Mouse (Mus musculus): ENCODE data around the gene Tfap4.
"Not testable (repeated sequence)": the region's sequence is repeated elsewhere in the genome, so short reads cannot be mapped to it uniquely, and the experiment has no call there.

The Tfap4 gene

DNA sequence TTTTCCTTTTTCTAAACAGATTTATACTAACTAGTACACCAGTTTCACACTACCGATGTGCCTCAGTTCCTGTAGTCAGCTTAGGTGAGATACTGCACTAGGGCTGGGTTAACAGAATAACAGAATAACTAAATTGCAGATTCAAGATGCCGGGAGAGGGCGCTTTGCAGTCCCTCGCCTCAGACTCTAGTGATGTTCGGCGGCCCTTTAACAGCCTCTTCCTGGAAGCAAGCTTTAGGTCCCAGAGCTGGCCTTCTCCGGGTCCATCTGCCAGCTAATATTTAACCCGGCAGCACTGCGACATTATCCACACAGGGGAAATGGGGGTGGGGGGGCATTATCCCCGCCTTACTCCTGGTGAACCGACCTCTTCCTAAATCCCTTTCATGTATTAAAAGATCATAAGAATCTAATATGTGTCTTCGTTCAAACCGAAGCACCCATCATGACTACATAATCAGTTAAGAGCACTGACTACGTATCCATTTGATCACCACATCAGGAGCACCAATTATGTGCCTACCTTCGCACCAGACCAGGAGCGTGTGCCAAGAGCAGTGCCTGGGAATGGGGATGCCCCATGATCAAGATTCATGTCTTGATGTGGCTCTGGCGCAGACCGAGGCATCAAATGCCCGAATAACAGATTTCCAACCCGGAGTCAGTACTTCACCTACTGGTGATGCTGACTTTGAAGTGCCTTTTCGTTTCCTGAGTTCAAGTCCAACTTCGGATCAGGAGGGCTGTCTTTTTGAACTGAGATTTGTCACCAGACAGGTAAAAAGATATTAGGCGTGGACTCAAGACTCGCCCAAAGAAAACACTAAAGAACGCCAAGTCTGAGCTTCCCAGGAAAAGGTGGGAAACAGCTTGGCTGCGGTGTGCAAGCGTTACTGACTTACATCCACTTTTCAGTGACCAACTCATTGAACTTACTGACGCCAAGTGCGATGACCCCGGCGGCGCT, 33.5 kb upstream of the Tfap4 start:
- DNase-seq (ENCODE audit: low spot score in 2 of 2), result peak in 1 of 2 experiments; percentile 61

GRCm38 (mm10) chr16:4590236-4590635, 30.6 kb upstream of the Tfap4 start:
- no peak for DNase-seq (ENCODE audit: low spot score in 2 of 2)

- DNase-seq (ENCODE audit: low spot score in 2 of 2), result no peak
These were observed 28.0 kb upstream of the Tfap4 start for GRCm38 (mm10) chr16:4587516-4588210.

DNA sequence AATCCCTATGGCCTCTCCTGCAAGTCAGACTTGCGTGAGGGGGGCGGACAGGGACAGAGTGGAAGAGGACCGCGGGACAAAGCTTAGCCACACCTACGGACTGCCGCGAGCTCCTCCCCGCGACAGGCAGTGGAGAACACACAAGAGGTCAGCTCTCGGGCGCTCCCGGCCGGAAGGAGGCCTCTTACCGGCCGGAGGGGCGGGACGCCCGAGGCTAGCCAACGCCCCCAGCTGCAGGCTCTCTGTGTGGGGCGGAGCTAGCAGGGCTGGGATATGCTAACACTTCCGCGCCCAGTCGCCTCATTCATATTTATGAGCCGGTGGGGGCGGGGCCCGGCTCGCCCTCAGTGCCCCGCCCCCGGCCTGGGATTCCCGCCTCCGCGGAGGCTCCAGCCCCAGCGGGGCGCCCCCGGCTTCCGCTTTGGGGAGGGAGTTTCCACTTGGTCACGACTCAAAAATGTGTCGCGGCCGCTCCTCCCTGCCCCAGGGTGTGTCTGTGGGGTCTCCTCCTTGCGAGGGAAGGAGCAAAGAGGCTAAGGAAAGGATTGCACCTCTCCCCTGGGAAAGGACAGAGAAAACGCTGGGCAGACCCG, 27.0 kb upstream of the Tfap4 start:
- peak; percentile 87 to 88 for DNase-seq (ENCODE audit: low spot score in 2 of 2)

DNA sequence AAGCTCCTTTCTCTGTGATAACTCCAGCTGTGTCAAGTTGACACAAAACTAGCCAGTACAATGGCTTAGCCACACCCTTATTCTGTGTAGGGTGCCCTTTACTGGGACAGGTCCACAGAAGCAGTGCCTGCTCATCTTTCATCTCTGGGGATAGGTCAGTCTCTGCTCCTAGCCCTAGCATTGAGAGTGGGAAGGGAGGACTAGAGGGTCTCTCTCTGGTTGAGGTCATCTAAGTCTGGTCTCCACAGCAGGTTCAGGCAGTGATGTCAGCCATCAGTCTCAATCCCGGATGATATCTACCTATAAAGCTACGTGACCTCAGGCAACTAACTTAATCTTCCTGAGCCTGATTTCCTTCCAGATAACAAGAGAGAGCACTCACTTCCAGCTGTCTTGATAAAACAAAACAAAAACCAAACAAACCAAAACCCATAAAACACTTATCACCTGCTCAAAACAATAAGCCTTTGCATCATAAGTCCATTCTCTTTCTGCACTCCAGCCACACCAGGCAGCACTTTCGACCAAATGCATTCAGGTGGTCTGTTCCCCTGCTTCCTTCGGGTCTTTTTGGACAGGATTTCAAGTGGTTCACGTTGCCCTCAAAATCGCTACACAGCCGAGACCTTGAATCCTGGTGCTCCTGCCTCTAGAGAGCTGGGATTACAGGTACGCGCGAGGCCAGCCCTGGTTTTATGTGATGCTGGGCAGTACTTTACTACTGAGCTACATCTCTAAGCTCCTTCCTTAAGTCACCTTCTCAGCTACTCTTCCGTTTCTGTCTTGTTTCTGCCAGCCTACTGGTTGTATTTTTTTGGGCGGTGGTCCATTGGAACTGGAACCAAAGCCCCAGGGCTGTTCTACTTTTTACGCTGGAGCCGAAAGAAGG, 26.2 kb upstream of the Tfap4 start:
- DNase-seq (ENCODE audit: low spot score in 2 of 2), result no peak

- DNase-seq (ENCODE audit: low spot score in 2 of 2), result no peak
These were observed 24.8 kb upstream of the Tfap4 start for GRCm38 (mm10) chr16:4584438-4584837.

DNA sequence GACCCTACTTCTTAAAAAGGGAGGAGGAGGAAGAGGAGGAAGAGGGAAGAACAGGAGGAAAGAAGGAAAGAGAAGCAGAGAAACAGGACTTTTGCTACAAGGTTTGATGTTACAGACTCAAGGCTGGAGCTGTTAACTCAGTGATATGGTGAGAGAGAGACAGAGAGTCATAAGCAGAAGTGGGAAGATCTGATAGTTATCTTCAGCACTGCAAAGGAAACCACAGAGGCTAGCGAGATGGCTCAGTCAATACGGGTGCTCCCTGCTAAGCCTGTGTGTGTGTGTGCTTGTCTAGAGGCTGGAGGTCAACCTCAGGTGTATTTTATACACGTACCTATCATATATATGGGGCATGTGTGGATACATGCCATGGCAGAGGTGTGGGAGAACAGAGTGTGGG, 24.2 kb upstream of the Tfap4 start:
- DNase-seq (ENCODE audit: low spot score in 2 of 2), result no peak

GRCm38 (mm10) chr16:4581179-4581578, 21.5 kb upstream of the Tfap4 start:
- not testable (repeated sequence) for DNase-seq (ENCODE audit: low spot score in 2 of 2)

DNA sequence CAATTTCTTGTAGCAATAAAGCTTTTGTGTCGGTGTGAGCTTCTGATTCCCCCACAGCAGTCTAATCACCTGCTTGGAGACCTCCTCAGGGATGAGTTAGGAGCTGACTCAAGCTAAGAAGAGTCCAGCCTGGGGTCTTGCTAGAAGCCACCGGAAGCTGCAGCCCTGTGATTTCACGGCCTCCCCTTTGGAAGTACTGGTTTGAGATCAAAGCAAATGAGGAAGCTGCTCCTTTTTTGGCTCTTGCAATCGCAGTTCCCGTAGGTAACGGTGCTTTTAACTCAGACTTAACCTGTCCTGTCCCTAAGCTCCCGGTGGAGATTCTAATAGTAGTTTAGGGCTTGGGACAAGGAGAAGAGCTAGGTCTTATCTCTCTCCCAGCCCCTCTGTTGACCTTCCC, 19.0 kb upstream of the Tfap4 start:
- DNase-seq (ENCODE audit: low spot score in 2 of 2), result no peak

GRCm38 (mm10) chr16:4576873-4577272, 17.2 kb upstream of the Tfap4 start:
- no peak for DNase-seq (ENCODE audit: low spot score in 2 of 2)

DNA sequence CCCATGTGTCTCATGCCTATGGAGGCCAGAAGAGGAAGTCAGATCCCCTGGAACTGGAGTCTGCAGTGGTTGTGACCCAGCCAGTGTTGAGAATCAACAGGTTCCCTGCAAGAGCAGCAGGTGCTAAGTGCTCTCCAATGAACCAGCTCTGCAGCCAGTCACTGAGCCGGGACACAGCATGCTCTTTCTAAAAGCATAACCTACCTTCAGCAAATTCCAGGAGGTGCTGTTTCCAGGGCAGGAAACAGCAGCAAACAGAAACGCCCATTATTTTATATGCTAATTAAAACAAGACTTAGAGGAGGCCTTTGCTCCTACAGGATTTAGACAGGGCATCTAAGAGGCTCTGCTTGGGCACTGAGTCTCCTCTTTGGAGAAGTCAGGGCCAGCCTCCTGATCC, 16.4 kb upstream of the Tfap4 start:
- DNase-seq (ENCODE audit: low spot score in 2 of 2), result no peak

GRCm38 (mm10) chr16:4570737-4571136, 11.1 kb upstream of the Tfap4 start:
- no peak for DNase-seq (ENCODE audit: low spot score in 2 of 2)

GRCm38 (mm10) chr16:4567912-4568311, 8.3 kb upstream of the Tfap4 start:
- DNase-seq (ENCODE audit: low spot score in 2 of 2), result peak in 1 of 2 experiments; percentile 67

DNA sequence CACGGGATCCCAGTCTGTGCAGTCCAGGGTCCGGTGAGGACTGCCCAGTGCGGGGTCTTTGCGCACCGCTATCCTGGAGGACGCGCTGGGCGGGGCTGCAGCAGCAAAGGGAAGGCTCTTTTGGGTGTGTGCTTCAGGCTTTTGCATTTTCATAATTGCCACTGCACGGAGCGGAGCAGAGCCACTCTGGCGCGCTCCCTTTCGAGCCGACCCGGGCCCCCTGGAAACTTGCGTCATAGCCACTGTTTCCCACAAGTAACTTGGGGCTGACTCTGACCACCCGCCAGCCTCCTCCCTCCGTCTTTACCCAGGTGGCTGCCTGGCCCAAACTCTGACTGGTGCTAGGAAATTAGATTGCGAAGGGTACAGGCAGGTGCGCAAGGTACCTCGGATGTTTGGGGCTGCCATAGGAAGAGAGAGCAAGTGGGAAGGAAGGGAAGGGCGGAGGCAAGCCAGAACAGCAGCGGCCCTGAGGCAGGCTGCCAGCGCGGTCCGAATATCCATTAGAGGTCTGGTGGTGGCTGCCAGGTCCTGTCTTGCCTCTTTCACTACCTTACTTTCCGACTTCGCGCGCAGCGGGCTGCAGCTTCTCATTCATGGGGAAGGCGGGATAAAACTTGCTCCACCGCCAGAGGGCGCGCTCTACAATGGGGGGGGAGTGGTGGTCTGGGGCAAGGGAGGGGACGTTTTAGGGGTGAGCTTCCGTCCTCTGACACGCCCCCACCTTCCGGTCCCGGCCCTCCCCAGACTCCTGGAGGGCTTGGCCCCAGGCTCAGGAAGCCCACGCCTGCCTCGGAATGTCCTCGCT, 695 bp upstream of the Tfap4 start:
- peak; percentile 49 to 53 for DNase-seq (ENCODE audit: low spot score in 2 of 2)

DNA sequence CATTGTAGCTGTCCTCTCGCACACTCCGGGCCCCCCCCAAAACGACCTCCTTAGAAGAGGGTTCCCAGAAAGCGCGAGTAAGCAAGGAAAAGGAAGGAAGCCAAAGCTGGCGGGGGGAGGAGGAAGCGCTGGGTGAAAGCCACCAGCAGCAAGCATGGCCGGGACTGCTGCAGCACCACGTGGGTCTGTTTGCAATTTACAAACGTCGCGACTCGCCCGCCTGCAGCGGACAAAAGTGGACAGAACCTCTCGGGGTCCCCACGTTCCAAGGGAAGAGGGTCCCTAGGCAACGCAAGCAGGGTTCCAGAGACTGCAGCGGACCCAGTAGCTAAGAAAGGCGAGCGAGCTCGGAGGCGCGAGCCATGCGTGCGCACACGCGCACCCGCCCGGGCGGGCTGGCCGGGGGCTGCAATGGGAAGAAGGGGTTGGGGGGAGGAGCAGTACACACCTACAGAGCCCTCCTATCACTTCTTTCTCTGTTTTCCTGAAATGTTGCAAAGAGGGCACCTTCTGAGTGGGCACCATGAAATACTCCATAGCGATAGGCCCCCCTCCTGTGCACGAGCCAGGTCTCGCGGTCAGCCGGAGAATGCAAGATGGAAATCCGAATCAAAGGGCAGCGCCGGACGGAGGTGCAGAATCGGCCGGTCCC, 548 bp downstream of the Tfap4 start:
- DNase-seq (ENCODE audit: low spot score in 2 of 2), result peak; percentile 70 to 72

DNA sequence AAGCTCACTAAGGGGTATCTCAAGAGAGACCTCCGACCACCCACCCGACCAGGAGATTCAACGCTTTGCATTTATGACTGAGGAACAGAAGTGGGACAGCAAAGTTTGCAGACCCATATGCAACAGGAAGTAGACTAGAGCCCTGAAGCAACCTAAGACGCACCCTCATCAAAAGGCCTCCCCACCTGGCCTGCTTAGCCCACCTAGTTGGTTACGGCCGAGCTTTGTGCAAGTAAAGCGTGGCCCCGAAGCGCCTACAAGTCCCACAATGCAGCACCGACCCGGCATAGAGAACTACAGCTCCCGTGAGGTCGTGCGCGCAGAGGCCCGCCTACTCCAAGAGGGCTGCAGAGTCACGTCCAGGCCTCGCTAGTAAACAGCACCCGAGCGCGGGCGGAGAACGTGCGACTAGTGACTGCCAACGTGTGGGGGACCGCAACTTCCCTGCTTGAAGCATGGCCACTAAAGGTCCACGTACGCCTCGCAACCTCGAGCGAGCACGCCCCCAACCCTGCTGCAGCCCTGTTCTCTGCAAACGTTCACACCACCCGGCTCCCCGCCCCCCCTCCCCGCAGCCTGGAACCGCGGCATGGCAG, 1.2 kb downstream of the Tfap4 start:
- DNase-seq (ENCODE audit: low spot score in 2 of 2), result peak; percentile 86 to 89

- peak; percentile 57 to 63 for DNase-seq (ENCODE audit: low spot score in 2 of 2)
These were observed 1.7 kb downstream of the Tfap4 start for GRCm38 (mm10) chr16:4557949-4558348.

DNA sequence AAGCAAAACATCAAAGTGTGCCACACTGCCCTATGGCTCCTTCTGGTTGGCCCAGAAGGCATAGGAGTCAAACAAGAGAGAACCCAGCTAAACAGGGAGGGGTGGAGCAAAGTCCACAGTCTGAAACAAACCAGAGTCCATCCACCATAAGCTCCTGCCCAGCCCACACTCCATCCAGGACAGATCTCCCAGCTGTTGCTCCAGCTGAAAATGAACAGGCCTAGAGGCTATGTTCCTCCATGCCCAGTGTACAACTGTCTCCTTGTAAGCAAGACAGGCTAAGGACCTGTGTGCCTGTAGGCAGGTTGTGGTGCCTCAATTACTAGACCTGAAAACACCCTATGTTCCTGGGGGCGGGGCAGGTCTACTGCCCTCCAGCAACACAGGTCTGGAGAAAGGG, 2.6 kb downstream of the Tfap4 start:
- no peak for DNase-seq (ENCODE audit: low spot score in 2 of 2)

DNA sequence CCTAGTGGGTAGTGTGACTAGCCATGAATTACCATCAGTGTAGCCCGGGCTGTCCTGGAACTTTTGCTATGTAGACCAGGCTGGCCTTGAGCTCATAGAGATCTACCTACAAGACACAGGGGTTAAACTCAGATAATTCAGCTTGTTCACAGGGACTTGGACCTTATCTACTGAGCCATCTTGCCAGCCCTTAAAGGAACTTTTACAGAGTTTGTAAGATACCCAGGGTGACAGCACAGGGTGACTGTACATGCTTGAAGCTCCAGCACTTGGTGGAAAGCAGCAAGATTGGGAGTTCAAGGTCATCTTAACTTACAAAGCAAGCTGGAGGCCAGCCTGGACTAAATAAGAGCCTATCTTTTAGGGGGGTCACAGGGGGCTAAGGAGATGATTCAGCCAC, 4.1 kb downstream of the Tfap4 start:
- DNase-seq (ENCODE audit: low spot score in 2 of 2), result no peak

Data from frontal cortex, postnatal 10 days (tissue).